Mouse (Mus musculus) liver, adult 2 months (tissue): ENCODE measurements at regions not wholly inside any gene's neighbourhood (a gene's known extent, or its start where the extent isn't known, plus 50 kb on each side); places are given as distances from the start of the nearest gene placed in this dataset.

Experiments used
- CTCF ChIP-seq: fragments of 200-500 bp; IDR thresholded peaks from 2 replicates; pipeline ENCODE4 v1.5.1; 2011; ENCODE audit warnings: low read depth, low read length, control low read depth
- POLR2A ChIP-seq: fragments of 200-500 bp; IDR thresholded peaks from 2 replicates; pipeline ENCODE4 v1.6.1; 2011; ENCODE audit warnings: low read length, control low read depth; ENCODE audit not compliant: insufficient read depth; ENCODE audit errors: extremely low read depth

DNA sequence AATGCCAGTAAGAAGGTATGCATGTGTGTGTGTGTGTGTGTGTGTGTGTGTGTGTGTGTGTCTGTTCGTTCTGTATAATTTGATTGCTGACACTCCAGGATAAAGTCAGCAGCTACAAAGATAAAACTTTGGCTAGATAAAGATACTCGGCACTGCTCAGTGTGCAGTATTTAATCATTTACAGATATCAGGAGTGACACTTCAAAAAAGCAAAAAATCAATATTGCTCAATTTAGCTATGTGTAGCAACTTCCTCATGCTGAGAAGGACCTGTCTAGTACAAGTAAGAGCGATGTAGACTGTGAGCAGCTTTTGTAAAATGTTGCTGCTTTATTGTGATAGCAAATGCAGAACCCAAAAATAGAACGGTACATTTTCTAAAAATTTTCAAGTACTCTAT is 100.1 kb downstream of the 4933436I01Rik start:
- TF ChIP-seq POLR2A (no peak), CTCF (no peak)
